Mouse (Mus musculus) embryonic facial prominence, embryonic 12.5 days (tissue): ENCODE results near the gene Kcnip1. TPM values are rescaled to one million over a fixed set of nuclear protein-coding genes. Genes with fewer than 3 reads are reported as not detected.
A peak's percentile ranks its signal among the peaks of the same experiment; 100 is the strongest.

ENCODE experiments used
- ATAC-seq: fragments of 200-750 bp; cut with Nextera tagmentation; 2 replicates; pipeline ENCODE4 v1.8.0; 2017; ENCODE audit not compliant: insufficient number of reproducible peaks, insufficient read depth, low FRiP score, low TSS enrichment
- H3K27ac ChIP-seq: fragments of 300-500 bp; sonication (generic); 2 replicates; pipeline ENCODE4 v1.5.1; 2016; ENCODE audit warnings: mild to moderate bottlenecking
- H3K27me3 ChIP-seq: fragments of 300-500 bp; sonication (generic); 2 replicates; pipeline ENCODE4 v1.6.1; 2016; ENCODE audit warnings: mild to moderate bottlenecking, moderate library complexity
- H3K36me3 ChIP-seq: fragments of 300-500 bp; sonication (generic); 2 replicates; pipeline ENCODE4 v1.6.1; 2016; ENCODE audit warnings: mild to moderate bottlenecking
- H3K4me1 ChIP-seq: fragments of 300-500 bp; sonication (generic); 2 replicates; pipeline ENCODE4 v1.6.1; 2016
- H3K4me2 ChIP-seq: fragments of 300-500 bp; sonication (generic); replicated peaks from 2 replicates; pipeline ENCODE4 v1.6.1; 2016; ENCODE audit warnings: mild to moderate bottlenecking, moderate library complexity
- H3K4me3 ChIP-seq: fragments of 300-500 bp; sonication (generic); 2 replicates; pipeline ENCODE4 v1.5.1; 2016; ENCODE audit warnings: mild to moderate bottlenecking
- H3K9ac ChIP-seq: fragments of 300-500 bp; sonication (generic); 2 replicates; pipeline ENCODE4 v1.6.1; 2016; ENCODE audit warnings: mild to moderate bottlenecking, moderate library complexity
- H3K9me3 ChIP-seq: fragments of 300-500 bp; sonication (generic); 2 replicates; pipeline ENCODE4 v1.6.1; 2016; ENCODE audit warnings: mild to moderate bottlenecking, moderate library complexity
- WGBS: fragments of 180-500 bp; shearing (Covaris S2); methylation state at CpG from one replicate; pipeline ENCODE4 v1.1.7; 2016; 5-methylcytosine and 5-hydroxymethylcytosine counted together
- polyA plus RNA-seq: library from polyadenylated mRNA; unstranded; fragments of >200 nt; fragmentation: Nextera tagmentation; extraction: Ambion mirVana; gene quantifications from 2 replicates; pipeline ENCODE4 v1.2.1, GENCODE M21; 2016

Kcnip1 gene
- polyA plus RNA-seq, 1 experiment from 2014 or later, result 5.8 TPM

DNA sequence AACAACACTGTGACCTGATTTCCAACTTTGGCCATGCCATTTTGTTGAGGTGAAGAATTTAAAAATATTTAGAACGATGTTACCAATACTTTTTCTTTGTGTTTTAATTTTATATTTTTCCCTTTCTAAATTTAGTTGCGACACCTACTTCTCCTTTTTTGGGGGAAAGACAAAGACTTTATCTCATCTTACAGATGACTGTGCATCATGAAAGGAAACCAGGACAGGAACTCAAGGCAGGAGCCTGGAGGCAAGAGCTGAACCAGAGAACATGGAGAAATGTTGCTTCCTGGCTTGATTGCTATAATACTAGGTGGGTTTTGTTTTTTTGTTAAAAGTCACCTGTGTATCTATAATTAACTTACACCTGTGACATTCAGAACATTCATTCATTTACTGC is 355.8 kb downstream of the Kcnip1 start:
- Histone ChIP-seq H3K4me2 (no peak overlapping the region), H3K9me3 (no peaks in the 10 kb centered on the region), H3K4me3 (no peak overlapping the region), H3K27me3 (no peaks in the 10 kb centered on the region), H3K27ac (no peak overlapping the region), H3K36me3 (no peaks in the 10 kb centered on the region), H3K9ac (no peak overlapping the region), H3K4me1 (no peaks in the 10 kb centered on the region)
- no peak for ATAC-seq
- WGBS, result 95% methylated on average over 2 of the region's 2 CpGs

GRCm38 (mm10) chr11:33627136-33627742 is 365.7 kb downstream of the Kcnip1 start:
- H3K9me3 ChIP-seq, result no peaks in the 10 kb centered on the region
- 82% methylated on average over 4 of the region's 4 CpGs for WGBS
- H3K4me3 ChIP-seq, result no peak overlapping the region
- H3K9ac ChIP-seq, result no peak overlapping the region
- H3K27ac ChIP-seq, result no peak overlapping the region
- H3K4me1 ChIP-seq, result no peaks in the 10 kb centered on the region
- no peak overlapping the region for H3K4me2 ChIP-seq
- H3K36me3 ChIP-seq, result no peaks in the 10 kb centered on the region
- no peak for ATAC-seq
- H3K27me3 ChIP-seq, result no peaks in the 10 kb centered on the region

GRCm38 (mm10) chr11:33614218-33614617 is 378.7 kb downstream of the Kcnip1 start:
- Histone ChIP-seq H3K27ac (no peak overlapping the region), H3K9me3 (no peaks in the 10 kb centered on the region), H3K4me1 (no peaks in the 10 kb centered on the region), H3K4me3 (no peak overlapping the region), H3K36me3 (no peaks in the 10 kb centered on the region), H3K9ac (no peak overlapping the region), H3K27me3 (no peaks in the 10 kb centered on the region), H3K4me2 (no peak overlapping the region)
- ATAC-seq, result no peak
- WGBS, result 7% methylated on average over 15 of the region's 15 CpGs

- H3K9me3 ChIP-seq, result no peaks in the 10 kb centered on the region
- no peak overlapping the region for H3K4me3 ChIP-seq
- WGBS, result 13% methylated on average over 3 of the region's 3 CpGs
- no peaks in the 10 kb centered on the region for H3K27me3 ChIP-seq
- H3K4me1 ChIP-seq, result peaks cover 5% of the 10 kb centered on the region; the same call in 1 of the 2 replicates
- H3K36me3 ChIP-seq, result no peaks in the 10 kb centered on the region
- H3K4me2 ChIP-seq, result no peak overlapping the region
- peak; percentile 84; the same call in 1 of the 2 replicates for ATAC-seq
- no peak overlapping the region for H3K9ac ChIP-seq
- no peak overlapping the region for H3K27ac ChIP-seq
Measured at GRCm38 (mm10) chr11:33607784-33608183, 385.2 kb downstream of the Kcnip1 start.

- Histone ChIP-seq H3K27ac (no peak overlapping the region), H3K4me2 (no peak overlapping the region), H3K27me3 (no peaks in the 10 kb centered on the region), H3K9ac (no peak overlapping the region), H3K4me1 (peaks cover 5% of the 10 kb centered on the region; the same call in 1 of the 2 replicates), H3K9me3 (no peaks in the 10 kb centered on the region), H3K36me3 (no peaks in the 10 kb centered on the region), H3K4me3 (no peak overlapping the region)
- ATAC-seq, result no peak
- 69% methylated on average over 2 of the region's 2 CpGs for WGBS
Measured at GRCm38 (mm10) chr11:33603174-33603573, 389.8 kb downstream of the Kcnip1 start.

DNA sequence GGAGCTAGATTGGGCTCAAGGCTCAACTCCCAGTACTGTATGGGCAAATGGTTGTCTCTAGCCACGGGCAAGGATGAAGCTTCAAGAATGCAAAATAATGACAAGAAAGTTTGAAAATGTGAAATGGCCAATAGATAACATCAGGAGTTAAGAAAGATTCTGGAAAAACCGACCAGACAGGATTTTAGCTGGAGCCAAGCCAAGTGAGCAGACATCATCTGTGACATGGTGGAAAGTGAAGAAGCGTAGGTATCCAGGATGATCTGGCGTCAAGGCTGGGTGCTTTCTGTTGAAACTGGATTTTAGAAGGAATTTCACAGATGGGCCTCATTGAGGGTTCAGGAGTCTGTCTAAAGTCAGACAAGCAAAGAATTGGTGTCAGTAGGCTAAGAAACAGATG is 394.0 kb downstream of the Kcnip1 start, which contains the start of gene D130052B06Rik:
Gene D130052B06Rik, plus strand, starts transcription at position 317 of the 400 bp plus-strand sequence.
- no peaks in the 10 kb centered on the region for H3K4me1 ChIP-seq
- no peak for ATAC-seq
- no peak within 1 kb of the TSS for H3K9ac ChIP-seq
- no peak within 1 kb of the TSS for H3K27ac ChIP-seq
- H3K4me2 ChIP-seq, result no peak within 1 kb of the TSS
- 73% methylated on average over 4 of the region's 4 CpGs for WGBS
- H3K27me3 ChIP-seq, result no peaks in the 10 kb centered on the region
- no peaks in the 10 kb centered on the region for H3K9me3 ChIP-seq
- H3K4me3 ChIP-seq, result no peak within 1 kb of the TSS
- H3K36me3 ChIP-seq, result no peaks in the 10 kb centered on the region

DNA sequence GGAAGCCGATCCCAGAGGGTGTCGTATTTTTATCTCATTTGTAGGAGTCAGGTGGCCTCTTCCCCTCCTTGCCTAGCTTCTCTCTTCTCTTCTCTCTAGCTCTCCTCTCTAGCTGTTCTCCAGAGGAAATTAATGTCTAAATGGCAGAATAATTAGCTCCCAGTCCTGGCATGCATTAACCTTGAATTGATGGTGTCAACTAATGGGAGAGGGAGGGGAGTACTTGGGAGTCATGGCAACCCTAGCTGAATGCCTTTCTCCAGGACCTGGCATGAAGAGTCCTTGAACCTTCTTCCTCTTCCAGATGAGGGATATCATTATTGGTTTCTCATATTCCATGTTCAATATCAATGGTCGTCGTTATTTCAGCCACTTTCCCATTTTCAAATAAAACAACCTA is 396.3 kb downstream of the Kcnip1 start:
- Histone ChIP-seq H3K36me3 (no peaks in the 10 kb centered on the region), H3K4me3 (no peak overlapping the region), H3K27me3 (no peaks in the 10 kb centered on the region), H3K4me1 (no peaks in the 10 kb centered on the region), H3K9me3 (no peaks in the 10 kb centered on the region), H3K4me2 (no peak overlapping the region), H3K27ac (no peak overlapping the region), H3K9ac (no peak overlapping the region)
- 84% methylated on average over 4 of the region's 4 CpGs for WGBS
- no peak for ATAC-seq

DNA sequence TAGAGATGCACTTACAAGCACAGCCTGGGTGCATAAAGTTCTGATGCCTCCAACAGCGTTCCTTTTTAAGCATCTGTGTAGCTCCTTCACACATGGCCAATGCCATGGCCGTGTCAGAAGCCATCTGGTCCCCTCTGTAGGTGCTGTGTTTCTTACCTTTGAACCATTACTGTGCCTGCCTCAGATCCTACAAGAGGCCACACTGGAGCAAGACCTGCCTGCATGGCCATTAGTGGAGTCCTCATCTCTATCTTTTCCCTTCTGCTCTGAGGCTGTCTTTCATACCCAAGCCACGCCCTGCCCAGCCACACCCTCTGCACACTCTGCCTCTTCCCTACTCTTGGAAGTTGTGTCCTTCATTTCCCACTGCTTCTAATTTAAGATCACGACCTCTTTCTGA is 400.1 kb downstream of the Kcnip1 start:
- Histone ChIP-seq H3K4me3 (no peak overlapping the region), H3K27me3 (no peaks in the 10 kb centered on the region), H3K36me3 (no peaks in the 10 kb centered on the region), H3K4me2 (no peak overlapping the region), H3K9ac (no peak overlapping the region), H3K9me3 (no peaks in the 10 kb centered on the region), H3K27ac (no peak overlapping the region), H3K4me1 (no peaks in the 10 kb centered on the region)
- ATAC-seq, result no peak
- 82% methylated on average over 4 of the region's 4 CpGs for WGBS

- H3K4me3 ChIP-seq, result no peak overlapping the region
- no peak overlapping the region for H3K4me2 ChIP-seq
- no peaks in the 10 kb centered on the region for H3K9me3 ChIP-seq
- no peak overlapping the region for H3K27ac ChIP-seq
- no peak overlapping the region for H3K9ac ChIP-seq
- no peaks in the 10 kb centered on the region for H3K27me3 ChIP-seq
- no peaks in the 10 kb centered on the region for H3K36me3 ChIP-seq
- no peaks in the 10 kb centered on the region for H3K4me1 ChIP-seq
- 88% methylated on average over 3 of the region's 3 CpGs for WGBS
- no peak for ATAC-seq
Measured at GRCm38 (mm10) chr11:33590771-33591170, 402.2 kb downstream of the Kcnip1 start.

GRCm38 (mm10) chr11:33586614-33587013 is 406.3 kb downstream of the Kcnip1 start:
- no peaks in the 10 kb centered on the region for H3K36me3 ChIP-seq
- H3K4me1 ChIP-seq, result no peaks in the 10 kb centered on the region
- 80% methylated on average over 6 of the region's 6 CpGs for WGBS

GRCm38 (mm10) chr11:33579621-33580020 is 413.3 kb downstream of the Kcnip1 start:
- Histone ChIP-seq H3K4me3 (no peak overlapping the region), H3K9ac (no peak overlapping the region), H3K4me2 (no peak overlapping the region), H3K36me3 (no peaks in the 10 kb centered on the region), H3K27me3 (no peaks in the 10 kb centered on the region), H3K27ac (no peak overlapping the region), H3K9me3 (no peaks in the 10 kb centered on the region), H3K4me1 (no peaks in the 10 kb centered on the region)
- ATAC-seq, result no peak
- 50% methylated on average over 3 of the region's 3 CpGs for WGBS

More at GRCm38 (mm10) chr11:33586614-33587013, 406.3 kb downstream of the Kcnip1 start:
- no peak for ATAC-seq
- Histone ChIP-seq H3K4me2 (no peak overlapping the region), H3K9ac (no peak overlapping the region), H3K4me3 (no peak overlapping the region), H3K27me3 (no peaks in the 10 kb centered on the region), H3K27ac (no peak overlapping the region), H3K9me3 (no peaks in the 10 kb centered on the region)
